In genomic region chr6:98631269-98631668, GRCm38 (mm10) we compare ENCODE assay signal across 17 mouse cellular contexts.
"Had no signal": no experiment of that assay in that cellular context is flagged by ENCODE, and none has a peak within 500 bp of the region (broad histone marks: within the 10 kb centered on the region; RNA-seq: fewer than 3 reads in every experiment).

No protein-coding gene starts in this region.

- ATAC-seq: liver, postnatal 0 days; lung, postnatal 0 days; midbrain, embryonic 13.5 days; midbrain, embryonic 15.5 days had no signal

- DNase-seq: liver, postnatal 0 days; lung, adult 2 months; lung, postnatal 14 days; lung, postnatal 36 days; right cerebral cortex, postnatal 14 days; thymus, adult 2 months; thymus, postnatal 25 days had no signal

- H3K9me3 ChIP-seq: lung, embryonic 15.5 days; megakaryocyte, embryonic 14.5 days; midbrain, embryonic 13.5 days; midbrain, embryonic 15.5 days; neural tube, embryonic 12.5 days; stomach, embryonic 15.5 days had no signal

- H3K27me3 ChIP-seq: lung, embryonic 15.5 days; megakaryocyte, embryonic 14.5 days; midbrain, embryonic 13.5 days; midbrain, embryonic 15.5 days; neural tube, embryonic 12.5 days; stomach, embryonic 15.5 days had no signal

- H3K4me3 ChIP-seq: lung, embryonic 15.5 days; megakaryocyte, embryonic 14.5 days; midbrain, embryonic 13.5 days; midbrain, embryonic 15.5 days; neural tube, embryonic 12.5 days; stomach, embryonic 15.5 days had no signal

- H3K4me1 ChIP-seq: lung, embryonic 15.5 days had no signal

- H3K36me3 ChIP-seq: lung, embryonic 15.5 days; midbrain, embryonic 13.5 days; midbrain, embryonic 15.5 days; neural tube, embryonic 12.5 days; stomach, embryonic 15.5 days had no signal

- H3K4me2 ChIP-seq: lung, embryonic 15.5 days; midbrain, embryonic 11.5 days; midbrain, embryonic 13.5 days; stomach, embryonic 15.5 days had no signal

- H3K27ac ChIP-seq: lung, embryonic 15.5 days; macrophage; midbrain, embryonic 13.5 days; midbrain, embryonic 15.5 days; neural tube, embryonic 12.5 days; stomach, embryonic 15.5 days; stomach, postnatal 0 days had no signal

- H3K9ac ChIP-seq: liver, postnatal 0 days; lung, embryonic 15.5 days; midbrain, embryonic 13.5 days; midbrain, embryonic 15.5 days; neural tube, embryonic 12.5 days; stomach, embryonic 15.5 days had no signal
